Mouse (Mus musculus) erythroblast, embryonic 14.5 days (primary cell): Measurements from ENCODE around the gene Epha4.

Source experiments
- GATA1 ChIP-seq: IDR thresholded peaks from 2 replicates; pipeline ENCODE4 v1.6.1; 2012; ENCODE audit warnings: low read length, inconsistent platforms, mixed read lengths
- TAL1 ChIP-seq: IDR thresholded peaks from 3 replicates; pipeline ENCODE4 v1.6.1; 2012; ENCODE audit warnings: low read length, inconsistent platforms, mixed read lengths

GRCm38 (mm10) chr1:77521640-77522539 lies 7.0 kb upstream of the Epha4 start:
- no peak for TF ChIP-seq GATA1
- no peak for TF ChIP-seq TAL1
